Mouse (Mus musculus) heart, postnatal 0 days (tissue): ENCODE measurements around the gene Cacna2d2.

ENCODE experiments used
- CTCF ChIP-seq: IDR thresholded peaks from 2 replicates; pipeline ENCODE4 v1.5.1; 2016; ENCODE audit warnings: antibody characterized with exemption, control low read depth, low read depth
- EP300 ChIP-seq: IDR thresholded peaks from 2 replicates; pipeline ENCODE4 v1.6.1; 2016; ENCODE audit warnings: antibody characterized with exemption, low read depth

DNA sequence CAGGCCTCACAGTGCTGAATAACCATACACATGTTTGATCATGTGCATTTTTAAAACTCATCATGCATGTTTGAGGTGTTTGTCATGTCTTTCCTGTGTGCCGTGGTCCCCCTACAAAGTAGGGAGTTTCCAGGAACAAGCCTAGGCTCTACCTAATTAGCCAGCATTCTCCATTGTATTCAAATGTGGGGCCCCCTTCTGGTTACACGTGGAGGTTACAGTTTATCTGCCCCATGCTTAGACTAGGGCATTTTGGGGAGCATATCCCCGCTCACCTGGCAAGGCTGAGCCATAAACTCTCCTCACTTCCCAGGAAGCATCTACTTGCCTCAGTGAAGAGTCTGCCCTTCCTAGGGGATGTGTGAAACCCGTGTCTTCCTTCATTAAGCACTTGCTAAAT is 3.0 kb upstream of the Cacna2d2 start:
- no peak for TF ChIP-seq CTCF
- TF ChIP-seq EP300: no peak
